Mouse (Mus musculus) ES-Bruce4 (cell line): Measurements from ENCODE around the gene Mindy4. TPM values are rescaled to one million over a fixed set of nuclear protein-coding genes. Genes with fewer than 3 reads are reported as not detected.

Experiments used
- H3K27ac ChIP-seq: 2 replicates; pipeline ENCODE4 v1.5.1; 2012; ENCODE audit warnings: low read length, inconsistent platforms; ENCODE audit not compliant: insufficient read depth
- H3K27me3 ChIP-seq: 2 replicates; pipeline ENCODE4 v1.6.1; 2012; ENCODE audit warnings: mild to moderate bottlenecking, low read length, inconsistent platforms; ENCODE audit not compliant: control insufficient read depth, poor library complexity, insufficient read depth, severe bottlenecking
- H3K36me3 ChIP-seq: 2 replicates; pipeline ENCODE4 v1.6.1; 2012; ENCODE audit warnings: inconsistent platforms, mild to moderate bottlenecking, low read length, moderate library complexity; ENCODE audit not compliant: control insufficient read depth, poor library complexity, insufficient read depth, severe bottlenecking
- H3K4me1 ChIP-seq: one replicate; pipeline ENCODE4 v1.8.1; 2011; ENCODE audit warnings: low read length; ENCODE audit not compliant: control insufficient read depth, insufficient read depth
- H3K4me3 ChIP-seq: 2 replicates; pipeline ENCODE4 v1.5.1; 2011; ENCODE audit warnings: low read depth, mild to moderate bottlenecking, low read length
- H3K9ac ChIP-seq: 2 replicates; pipeline ENCODE4 v1.6.1; 2012; ENCODE audit warnings: low read depth, mild to moderate bottlenecking, inconsistent platforms; ENCODE audit not compliant: poor library complexity, severe bottlenecking
- H3K9me3 ChIP-seq: replicated peaks from 2 replicates; pipeline ENCODE4 v1.6.1; 2012; ENCODE audit warnings: mild to moderate bottlenecking, low read length, inconsistent platforms; ENCODE audit not compliant: control insufficient read depth, poor library complexity, insufficient read depth, severe bottlenecking
- CTCF ChIP-seq: IDR thresholded peaks from one replicate; pipeline ENCODE4 v1.8.1; 2011; ENCODE audit warnings: low read depth, low read length
- EP300 ChIP-seq: IDR thresholded peaks from 2 replicates; pipeline ENCODE4 v1.6.1; 2011; ENCODE audit warnings: low read depth, low read length; ENCODE audit not compliant: insufficient read depth
- POLR2A ChIP-seq: IDR thresholded peaks from one replicate; pipeline ENCODE4 v1.8.1; 2011; ENCODE audit warnings: low read length; ENCODE audit not compliant: insufficient read depth
- polyA plus RNA-seq: library from polyadenylated mRNA; stranded (reverse); fragments of >200 nt; gene quantifications from 2 replicates; pipeline ENCODE4 v1.2.4, GENCODE M21; 2011; ENCODE audit warnings: low read depth; ENCODE audit not compliant: missing spikeins, insufficient read depth, insufficient read length

Mindy4 gene
- polyA plus RNA-seq, 1 experiment, result 2.7 TPM

GRCm38 (mm10) chr6:55327326-55327725 lies 124.1 kb downstream of the Mindy4 start:
- no peaks in the 10 kb centered on the region for H3K27me3 ChIP-seq
- H3K9me3 ChIP-seq, result no peaks in the 10 kb centered on the region
- TF ChIP-seq EP300, result no peak
- no peak for TF ChIP-seq POLR2A
- TF ChIP-seq CTCF, result no peak
- no peak overlapping the region for H3K27ac ChIP-seq
- no peak overlapping the region for H3K9ac ChIP-seq
- no peaks in the 10 kb centered on the region for H3K4me1 ChIP-seq
- H3K4me3 ChIP-seq, result no peak overlapping the region
- H3K36me3 ChIP-seq, result no peaks in the 10 kb centered on the region

GRCm38 (mm10) chr6:55328179-55328578 lies 125.0 kb downstream of the Mindy4 start:
- no peak for TF ChIP-seq CTCF
- TF ChIP-seq EP300, result no peak
- TF ChIP-seq POLR2A, result no peak

GRCm38 (mm10) chr6:55331315-55331714 lies 128.1 kb downstream of the Mindy4 start:
- H3K9me3 ChIP-seq, result no peaks in the 10 kb centered on the region
- H3K4me3 ChIP-seq, result no peak overlapping the region
- no peak overlapping the region for H3K9ac ChIP-seq
- H3K4me1 ChIP-seq, result no peaks in the 10 kb centered on the region
- no peaks in the 10 kb centered on the region for H3K36me3 ChIP-seq
- no peak overlapping the region for H3K27ac ChIP-seq
- no peak for TF ChIP-seq CTCF
- TF ChIP-seq EP300, result no peak
- no peak for TF ChIP-seq POLR2A
- H3K27me3 ChIP-seq, result no peaks in the 10 kb centered on the region

More at GRCm38 (mm10) chr6:55328179-55328578, 125.0 kb downstream of the Mindy4 start:
- no peaks in the 10 kb centered on the region for H3K9me3 ChIP-seq
- no peaks in the 10 kb centered on the region for H3K4me1 ChIP-seq
- H3K9ac ChIP-seq, result no peak overlapping the region
- no peak overlapping the region for H3K27ac ChIP-seq
- H3K27me3 ChIP-seq, result no peaks in the 10 kb centered on the region
- H3K4me3 ChIP-seq, result no peak overlapping the region
- no peaks in the 10 kb centered on the region for H3K36me3 ChIP-seq

- no peaks in the 10 kb centered on the region for H3K9me3 ChIP-seq
- H3K9ac ChIP-seq, result no peak overlapping the region
- TF ChIP-seq CTCF, result no peak
- TF ChIP-seq EP300, result no peak
- TF ChIP-seq POLR2A, result no peak
- no peaks in the 10 kb centered on the region for H3K27me3 ChIP-seq
- no peak overlapping the region for H3K4me3 ChIP-seq
- no peak overlapping the region for H3K27ac ChIP-seq
- H3K4me1 ChIP-seq, result no peaks in the 10 kb centered on the region
- no peaks in the 10 kb centered on the region for H3K36me3 ChIP-seq
These were observed 129.1 kb downstream of the Mindy4 start for GRCm38 (mm10) chr6:55332100-55332772.

- Histone ChIP-seq H3K27ac (no peak overlapping the region), H3K27me3 (no peaks in the 10 kb centered on the region), H3K4me1 (no peaks in the 10 kb centered on the region), H3K36me3 (no peaks in the 10 kb centered on the region), H3K9me3 (no peaks in the 10 kb centered on the region), H3K9ac (no peak overlapping the region), H3K4me3 (no peak overlapping the region)
- TF ChIP-seq CTCF, result no peak
- TF ChIP-seq POLR2A, result no peak
- TF ChIP-seq EP300, result no peak
These were observed 129.6 kb downstream of the Mindy4 start for GRCm38 (mm10) chr6:55332773-55333109.

- Histone ChIP-seq H3K36me3 (no peaks in the 10 kb centered on the region), H3K9me3 (no peaks in the 10 kb centered on the region), H3K27me3 (no peaks in the 10 kb centered on the region), H3K4me3 (no peak within 1 kb of the TSS), H3K27ac (no peak within 1 kb of the TSS), H3K9ac (no peak within 1 kb of the TSS), H3K4me1 (no peaks in the 10 kb centered on the region)
- TF ChIP-seq POLR2A (no peak), EP300 (no peak), CTCF (no peak)
These were observed 132.9 kb downstream of the Mindy4 start, which contains the start of gene Aqp1 for GRCm38 (mm10) chr6:55335989-55336514. TSS of gene Aqp1 (plus strand) at chr6:55336432.
